Mouse (Mus musculus): Measurements from ENCODE around the gene Defb20.
"Not testable (repeated sequence)": the region's sequence is repeated elsewhere in the genome, so short reads cannot be mapped to it uniquely, and the experiment has no call there.

Defb20 gene

GRCm38 (mm10) chr2:152476763-152477162, at the start of gene Defb20:
Gene Defb20, plus strand, starts transcription at chr2:152477063.
- no peak for DNase-seq

GRCm38 (mm10) chr2:152427493-152427892, 49.4 kb upstream of the Defb20 start:
- DNase-seq: no peak

- DNase-seq: not testable (repeated sequence)
These were observed 48.4 kb upstream of the Defb20 start for GRCm38 (mm10) chr2:152428481-152428880.

GRCm38 (mm10) chr2:152436405-152436901, 40.4 kb upstream of the Defb20 start:
- DNase-seq: no peak

- DNase-seq: peak; percentile 53 to 82
These were observed 39.6 kb upstream of the Defb20 start for GRCm38 (mm10) chr2:152436983-152437860.

GRCm38 (mm10) chr2:152438963-152439362, 37.9 kb upstream of the Defb20 start:
- no peak for DNase-seq

- no peak for DNase-seq
These were observed 37.0 kb upstream of the Defb20 start for GRCm38 (mm10) chr2:152439833-152440232.

- DNase-seq: no peak
These were observed 34.5 kb upstream of the Defb20 start for GRCm38 (mm10) chr2:152442322-152442721.

- no peak for DNase-seq
These were observed 33.6 kb upstream of the Defb20 start for GRCm38 (mm10) chr2:152443281-152443680.

GRCm38 (mm10) chr2:152446642-152447041, 30.2 kb upstream of the Defb20 start:
- no peak for DNase-seq

GRCm38 (mm10) chr2:152447461-152447860, 29.4 kb upstream of the Defb20 start:
- DNase-seq: no peak

- DNase-seq: peak in 1 of 2 experiments; percentile 32
These were observed 26.6 kb upstream of the Defb20 start for GRCm38 (mm10) chr2:152450241-152450640.

- no peak for DNase-seq
These were observed 24.6 kb upstream of the Defb20 start for GRCm38 (mm10) chr2:152452101-152452781.

GRCm38 (mm10) chr2:152459241-152459640, 17.6 kb upstream of the Defb20 start:
- no peak for DNase-seq

GRCm38 (mm10) chr2:152464570-152465150, 12.2 kb upstream of the Defb20 start, which contains the start of gene Defb23:
Gene Defb23, minus strand, starts transcription at chr2:152464620.
- DNase-seq: no peak

GRCm38 (mm10) chr2:152470973-152471372, 5.9 kb upstream of the Defb20 start:
- DNase-seq: peak in 1 of 2 experiments; percentile 13

GRCm38 (mm10) chr2:152472434-152472833, 4.4 kb upstream of the Defb20 start:
- no peak for DNase-seq

- no peak for DNase-seq
These were observed 4.0 kb downstream of the Defb20 start for GRCm38 (mm10) chr2:152480881-152481280.

GRCm38 (mm10) chr2:152481726-152482125, 4.9 kb downstream of the Defb20 start:
- no peak for DNase-seq

GRCm38 (mm10) chr2:152487024-152487423, 10.2 kb downstream of the Defb20 start:
- no peak for DNase-seq

GRCm38 (mm10) chr2:152490038-152490437, 13.2 kb downstream of the Defb20 start, which contains the start of gene Defb22:
Gene Defb22, minus strand, starts transcription at chr2:152490138.
- no peak for DNase-seq

- no peak for DNase-seq
These were observed 16.3 kb downstream of the Defb20 start for GRCm38 (mm10) chr2:152493151-152493550.

GRCm38 (mm10) chr2:152498020-152498419, 21.2 kb downstream of the Defb20 start:
- no peak for DNase-seq
